Mouse (Mus musculus) B cell, adult 62 days (primary cell): ENCODE data around the gene Kng2. TPM values are rescaled to one million over a fixed set of nuclear protein-coding genes. Genes with fewer than 3 reads are reported as not detected.

ENCODE experiments used
- total RNA-seq: library from RNA; stranded (reverse); gene quantifications from 4 replicates; pipeline ENCODE4 v1.2.4, GENCODE M21; 2023

Kng2 gene
- total RNA-seq, result not detected in 4 replicates

GRCm38 (mm10) chr16:23028966-23029600, at the start of gene Kng2:
Kng2 (minus strand) TSS chr16:23029482.

GRCm38 (mm10) chr16:23057668-23058447, 28.6 kb upstream of the Kng2 start, which contains the start of gene Kng1:
Kng1 (plus strand) TSS chr16:23057865.

GRCm38 (mm10) chr16:22950840-22951395, 78.4 kb downstream of the Kng2 start, which contains the start of gene Hrg:
Hrg (plus strand) TSS chr16:22951072.

Other genes with a start within 250 kb of the Kng2 start
- gene Crygs, start 217.9 kb downstream of the Kng2 start, total RNA-seq, result not detected in 4 replicates
- gene Tbccd1, start 171.8 kb downstream of the Kng2 start, total RNA-seq, result 21.0 to 29.3 TPM (median 23.8 TPM) in 4 replicates
- 59.4 to 68.9 TPM (median 65.0 TPM) in 4 replicates for gene Dnajb11, start 171.6 kb downstream of the Kng2 start, total RNA-seq
- not detected in 4 replicates for gene Ahsg, start 138.2 kb downstream of the Kng2 start, total RNA-seq
- not detected in 4 replicates for gene Fetub, start 111.1 kb downstream of the Kng2 start, total RNA-seq
- gene Hrg, start 78.4 kb downstream of the Kng2 start, total RNA-seq, result not detected in 4 replicates
- not detected in 4 replicates for gene Kng1, start 28.4 kb upstream of the Kng2 start, total RNA-seq
- 1,131 to 1,202 TPM (median 1,167 TPM) in 4 replicates for gene Eif4a2, start 78.0 kb upstream of the Kng2 start, total RNA-seq
- 9.6 to 12.5 TPM (median 10.2 TPM) in 4 replicates for gene Rfc4, start 98.3 kb upstream of the Kng2 start, total RNA-seq
- not detected in 4 replicates for gene Adipoq, start 117.1 kb upstream of the Kng2 start, total RNA-seq
- gene St6gal1, start 195.3 kb upstream of the Kng2 start, total RNA-seq, result 128 to 162 TPM (median 151 TPM) in 4 replicates